Mouse (Mus musculus) liver, adult 2 months (tissue): ENCODE measurements around the gene 2610528J11Rik.

Source experiments
- CTCF ChIP-seq: fragments of 200-500 bp; IDR thresholded peaks from 2 replicates; pipeline ENCODE4 v1.5.1; 2011; ENCODE audit warnings: low read depth, low read length, control low read depth
- POLR2A ChIP-seq: fragments of 200-500 bp; IDR thresholded peaks from 2 replicates; pipeline ENCODE4 v1.6.1; 2011; ENCODE audit warnings: low read length, control low read depth; ENCODE audit not compliant: insufficient read depth; ENCODE audit errors: extremely low read depth

GRCm38 (mm10) chr4:118569320-118569719, 42.5 kb downstream of the 2610528J11Rik start:
- TF ChIP-seq POLR2A (no peak), CTCF (no peak)
